Mouse (Mus musculus) midbrain, embryonic 16.5 days (tissue): Measurements from ENCODE around the gene Gm17359. TPM values are rescaled to one million over a fixed set of nuclear protein-coding genes. Genes with fewer than 3 reads are reported as not detected.

Source experiments
- ATAC-seq: fragments of 200-750 bp; cut with Nextera tagmentation; 2 replicates; pipeline ENCODE4 v1.8.0; 2017; ENCODE audit warnings: moderate TSS enrichment
- H3K27ac ChIP-seq: fragments of 300-500 bp; sonication (generic); 2 replicates; pipeline ENCODE4 v1.5.1; 2014; ENCODE audit warnings: mild to moderate bottlenecking, low read length, mixed read lengths
- H3K27me3 ChIP-seq: fragments of 300-500 bp; sonication (generic); 2 replicates; pipeline ENCODE4 v1.6.1; 2014; ENCODE audit warnings: low read depth, low read length, mixed read lengths; ENCODE audit not compliant: control insufficient read depth, insufficient read depth
- H3K36me3 ChIP-seq: fragments of 300-500 bp; sonication (generic); 2 replicates; pipeline ENCODE4 v1.6.1; 2014; ENCODE audit warnings: mild to moderate bottlenecking, low read length, moderate library complexity, mixed read lengths; ENCODE audit not compliant: control insufficient read depth, insufficient read depth
- H3K4me1 ChIP-seq: fragments of 300-500 bp; sonication (generic); 2 replicates; pipeline ENCODE4 v1.6.1; 2014; ENCODE audit warnings: mild to moderate bottlenecking, low read length, mixed read lengths; ENCODE audit not compliant: control insufficient read depth, insufficient read depth
- H3K4me2 ChIP-seq: fragments of 300-500 bp; sonication (generic); 2 replicates; pipeline ENCODE4 v1.6.1; 2014; ENCODE audit warnings: mild to moderate bottlenecking, low read length, mixed read lengths
- H3K4me3 ChIP-seq: fragments of 300-500 bp; sonication (generic); 2 replicates; pipeline ENCODE4 v1.5.1; 2014; ENCODE audit warnings: low read depth, mild to moderate bottlenecking, low read length, moderate library complexity, mixed read lengths
- H3K9ac ChIP-seq: fragments of 300-500 bp; sonication (generic); 2 replicates; pipeline ENCODE4 v1.6.1; 2014; ENCODE audit warnings: low read depth, low read length, mixed read lengths
- H3K9me3 ChIP-seq: fragments of 300-500 bp; sonication (generic); replicated peaks from 2 replicates; pipeline ENCODE4 v1.6.1; 2014; ENCODE audit warnings: mild to moderate bottlenecking, low read length, mixed read lengths; ENCODE audit not compliant: control insufficient read depth, poor library complexity, severe bottlenecking
- WGBS: fragments of 180-500 bp; shearing (Covaris S2); extraction: QIAGEN DNeasy Blood & Tissue Kit; methylation state at CpG from one replicate; pipeline ENCODE4 v1.1.7; 2014; 5-methylcytosine and 5-hydroxymethylcytosine counted together
- polyA plus RNA-seq: library from polyadenylated mRNA; unstranded; fragments of >200 nt; fragmentation: Nextera tagmentation; extraction: Ambion mirVana; gene quantifications from 2 replicates; pipeline ENCODE4 v1.2.1, GENCODE M21; 2015

Gm17359 gene
- polyA plus RNA-seq, 1 experiment from 2014 or later, result not detected

DNA sequence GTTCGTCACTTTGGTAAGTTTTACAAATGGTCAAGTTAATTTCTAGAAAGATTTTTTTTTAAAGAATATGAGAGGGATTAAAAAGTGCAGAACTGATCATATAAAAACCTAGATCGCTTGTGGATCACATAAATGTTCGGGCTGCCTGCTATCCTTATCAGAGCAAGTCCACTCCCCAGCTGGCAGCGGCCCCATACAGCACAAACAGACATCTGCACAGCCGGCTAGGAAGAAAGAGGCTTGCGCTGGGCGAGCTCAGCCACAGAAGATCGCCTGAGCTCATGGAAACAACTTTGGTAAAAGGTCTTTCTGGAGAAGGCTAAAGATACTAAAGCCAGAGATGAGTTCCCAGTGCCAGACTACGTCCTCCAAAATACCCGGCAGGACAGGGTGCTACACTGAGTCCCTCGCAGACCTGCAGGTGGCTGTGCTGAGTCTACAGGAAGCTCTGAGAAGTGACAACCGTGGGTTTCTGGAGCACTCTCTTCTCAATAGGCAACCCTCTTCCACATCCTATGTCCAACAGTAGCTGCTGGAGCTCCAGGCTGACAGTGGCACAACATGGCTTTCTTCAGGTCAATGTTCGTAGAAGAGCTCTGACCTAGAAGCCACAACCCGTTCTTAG lies 122.3 kb downstream of the Gm17359 start:
- WGBS, result 90% methylated on average over 14 of the region's 14 CpGs
- H3K4me1 ChIP-seq, result no peaks in the 10 kb centered on the region

DNA sequence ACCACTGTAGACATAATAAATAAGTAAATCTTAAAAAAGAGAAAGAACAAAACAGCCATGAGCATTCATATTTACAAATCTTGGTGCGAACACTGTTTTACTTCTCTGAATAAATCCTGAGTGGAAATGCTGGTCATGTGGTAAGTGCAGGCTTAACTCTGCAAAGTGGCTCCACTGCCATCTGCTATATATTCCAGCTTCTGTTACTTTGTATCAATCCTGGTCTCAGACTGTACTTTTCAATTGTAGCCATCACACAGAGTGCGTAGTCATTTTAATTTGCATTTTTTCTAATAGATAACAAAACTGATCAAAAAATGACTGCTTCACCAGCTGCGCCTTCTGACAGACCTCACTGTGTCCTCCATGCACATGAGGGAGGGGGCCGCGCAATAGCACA lies 133.0 kb downstream of the Gm17359 start:
- Histone ChIP-seq H3K9ac (no peak overlapping the region), H3K9me3 (no peaks in the 10 kb centered on the region), H3K4me2 (no peak overlapping the region), H3K36me3 (peaks cover 10% of the 10 kb centered on the region; the same call in 1 of the 2 replicates), H3K4me3 (no peak overlapping the region), H3K27me3 (no peaks in the 10 kb centered on the region), H3K27ac (no peak overlapping the region), H3K4me1 (no peaks in the 10 kb centered on the region)
- ATAC-seq, result no peak
- 98% methylated on average over 5 of the region's 5 CpGs for WGBS

More for the DNA sequence above, 122.3 kb downstream of the Gm17359 start:
- H3K9ac ChIP-seq, result no peak overlapping the region
- no peak overlapping the region for H3K4me3 ChIP-seq
- H3K4me2 ChIP-seq, result no peak overlapping the region
- H3K36me3 ChIP-seq, result peaks cover 22% of the 10 kb centered on the region
- no peak overlapping the region for H3K27ac ChIP-seq
- no peaks in the 10 kb centered on the region for H3K9me3 ChIP-seq
- no peak for ATAC-seq
- no peaks in the 10 kb centered on the region for H3K27me3 ChIP-seq

DNA sequence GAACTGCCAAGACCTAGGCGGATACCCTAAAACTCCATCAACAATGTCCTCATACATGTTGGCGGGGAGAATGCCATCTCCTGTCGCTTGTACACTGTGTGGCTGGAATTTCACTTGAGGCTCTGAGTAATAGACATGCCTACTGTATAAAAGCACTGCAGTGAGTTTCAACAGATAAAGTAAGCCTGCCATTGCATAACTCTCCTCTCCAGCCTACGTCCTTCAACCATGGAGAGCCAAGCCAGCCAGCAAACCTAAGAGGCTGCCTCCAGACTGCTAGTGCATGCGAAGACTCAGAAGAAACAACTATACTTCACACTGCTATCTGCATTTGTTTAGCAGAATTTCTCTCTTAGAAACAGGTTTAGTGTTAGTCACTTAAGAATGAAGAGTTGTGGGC lies 135.9 kb downstream of the Gm17359 start:
- H3K4me2 ChIP-seq, result no peak overlapping the region
- WGBS, result 92% methylated on average over 5 of the region's 5 CpGs
- ATAC-seq, result no peak
- no peak overlapping the region for H3K27ac ChIP-seq
- no peaks in the 10 kb centered on the region for H3K9me3 ChIP-seq
- peaks cover 8% of the 10 kb centered on the region; the same call in 1 of the 2 replicates for H3K4me1 ChIP-seq
- H3K27me3 ChIP-seq, result no peaks in the 10 kb centered on the region
- H3K4me3 ChIP-seq, result no peak overlapping the region
- no peak overlapping the region for H3K9ac ChIP-seq
- H3K36me3 ChIP-seq, result peaks cover 6% of the 10 kb centered on the region; the same call in 1 of the 2 replicates

DNA sequence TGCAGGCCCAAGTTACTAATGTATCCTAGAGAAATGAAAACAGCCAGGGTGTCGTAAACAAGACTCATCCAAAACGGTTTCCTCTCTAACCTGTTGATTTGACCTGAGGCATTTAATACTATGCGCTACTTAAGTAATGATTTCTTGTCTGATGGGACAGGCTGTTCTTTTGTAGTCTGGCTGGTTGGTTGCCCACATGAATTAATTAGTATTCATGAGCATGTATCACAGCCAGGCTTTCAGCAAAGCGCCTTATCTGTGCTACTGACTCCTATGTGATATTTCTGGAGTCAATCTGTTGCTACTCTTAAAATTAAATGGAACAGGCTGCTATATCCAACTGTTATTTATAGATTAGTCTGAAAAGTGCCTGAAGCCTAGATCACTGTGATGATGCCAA lies 138.4 kb downstream of the Gm17359 start:
- Histone ChIP-seq H3K4me2 (no peak overlapping the region), H3K27ac (no peak overlapping the region), H3K4me3 (no peak overlapping the region), H3K9ac (no peak overlapping the region), H3K4me1 (peaks cover 8% of the 10 kb centered on the region; the same call in 1 of the 2 replicates), H3K27me3 (no peaks in the 10 kb centered on the region), H3K9me3 (no peaks in the 10 kb centered on the region), H3K36me3 (peaks cover 6% of the 10 kb centered on the region)
- peak; percentile 77 for ATAC-seq
- WGBS, result 30% methylated on average over 4 of the region's 4 CpGs

DNA sequence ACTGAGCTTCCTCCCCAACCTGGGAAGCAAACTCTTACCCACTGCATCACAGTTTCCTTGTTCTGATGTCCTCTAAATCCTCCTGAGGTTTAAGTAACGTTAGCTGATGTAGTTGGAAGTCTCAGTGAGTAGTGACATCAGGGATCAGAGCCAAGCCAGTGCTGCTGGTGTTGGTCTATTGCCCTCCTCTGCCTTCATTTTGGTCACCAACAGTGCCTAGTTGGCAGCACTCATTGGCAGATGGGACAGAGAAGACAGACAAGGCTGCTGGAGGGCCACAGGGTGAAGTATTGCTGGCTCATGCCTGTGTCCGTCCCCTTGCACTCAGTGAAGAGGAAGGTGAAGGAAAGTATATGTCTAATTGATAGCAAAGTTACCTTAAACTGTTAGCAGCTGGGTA lies 139.5 kb downstream of the Gm17359 start:
- H3K27ac ChIP-seq, result no peak overlapping the region
- no peaks in the 10 kb centered on the region for H3K9me3 ChIP-seq
- 87% methylated on average over 2 of the region's 2 CpGs for WGBS
- ATAC-seq, result no peak
- no peak overlapping the region for H3K4me3 ChIP-seq
- H3K4me2 ChIP-seq, result no peak overlapping the region
- no peak overlapping the region for H3K9ac ChIP-seq
- H3K36me3 ChIP-seq, result peaks cover 8% of the 10 kb centered on the region
- H3K27me3 ChIP-seq, result no peaks in the 10 kb centered on the region
- H3K4me1 ChIP-seq, result peaks cover 8% of the 10 kb centered on the region; the same call in 1 of the 2 replicates

DNA sequence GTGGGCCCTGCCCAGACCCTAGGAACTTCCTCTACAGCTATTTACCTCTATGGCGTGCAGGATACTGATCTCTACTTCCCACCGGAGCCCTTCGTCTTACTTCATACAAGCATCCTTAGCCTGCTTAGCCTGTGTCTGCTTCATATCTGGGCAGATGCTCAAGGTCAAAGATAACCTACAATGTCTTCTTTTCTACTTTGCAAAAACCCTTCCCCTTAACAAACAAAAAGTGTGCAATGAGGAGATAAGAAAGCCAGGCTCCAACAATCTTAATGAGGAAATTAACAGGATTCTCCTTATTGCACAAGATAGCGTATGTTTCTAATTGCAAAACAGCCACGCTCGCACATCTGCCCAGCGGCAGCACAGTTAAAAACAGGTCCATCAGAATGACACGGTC lies 141.9 kb downstream of the Gm17359 start:
- H3K27me3 ChIP-seq, result no peaks in the 10 kb centered on the region
- no peak overlapping the region for H3K27ac ChIP-seq
- ATAC-seq, result no peak
- no peak overlapping the region for H3K4me3 ChIP-seq
- WGBS, result 92% methylated on average over 8 of the region's 8 CpGs
- H3K9me3 ChIP-seq, result no peaks in the 10 kb centered on the region; the same call in 1 of the 2 replicates
- peaks cover 12% of the 10 kb centered on the region for H3K36me3 ChIP-seq
- H3K4me1 ChIP-seq, result peaks cover 8% of the 10 kb centered on the region; the same call in 1 of the 2 replicates
- H3K9ac ChIP-seq, result no peak overlapping the region
- H3K4me2 ChIP-seq, result no peak overlapping the region

DNA sequence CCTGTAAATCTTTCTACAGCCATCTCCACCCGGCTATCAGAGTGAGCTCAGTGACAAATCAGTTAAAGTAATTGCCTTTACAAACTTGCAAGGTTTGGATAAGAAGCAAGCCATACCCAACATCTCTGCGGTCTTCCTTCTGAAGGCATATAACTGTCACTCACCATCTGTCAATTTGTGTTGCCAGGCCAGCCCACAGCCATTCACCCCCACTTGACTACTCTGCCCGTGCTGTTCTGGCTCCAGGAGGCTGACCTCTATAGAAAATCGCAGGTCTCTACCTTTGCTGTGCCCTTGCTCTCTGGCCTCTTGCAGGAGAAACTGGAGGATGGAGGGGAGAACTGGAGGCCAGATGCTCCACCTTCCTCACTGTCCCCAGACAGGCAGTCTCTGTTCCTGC lies 142.4 kb downstream of the Gm17359 start:
- Histone ChIP-seq H3K27ac (no peak overlapping the region), H3K4me1 (peaks cover 8% of the 10 kb centered on the region; the same call in 1 of the 2 replicates), H3K4me2 (no peak overlapping the region), H3K4me3 (no peak overlapping the region), H3K9me3 (no peaks in the 10 kb centered on the region; the same call in 1 of the 2 replicates), H3K36me3 (peaks cover 12% of the 10 kb centered on the region), H3K9ac (no peak overlapping the region), H3K27me3 (no peaks in the 10 kb centered on the region)
- no peak for ATAC-seq
- WGBS, result 86% methylated on average over 4 of the region's 4 CpGs

DNA sequence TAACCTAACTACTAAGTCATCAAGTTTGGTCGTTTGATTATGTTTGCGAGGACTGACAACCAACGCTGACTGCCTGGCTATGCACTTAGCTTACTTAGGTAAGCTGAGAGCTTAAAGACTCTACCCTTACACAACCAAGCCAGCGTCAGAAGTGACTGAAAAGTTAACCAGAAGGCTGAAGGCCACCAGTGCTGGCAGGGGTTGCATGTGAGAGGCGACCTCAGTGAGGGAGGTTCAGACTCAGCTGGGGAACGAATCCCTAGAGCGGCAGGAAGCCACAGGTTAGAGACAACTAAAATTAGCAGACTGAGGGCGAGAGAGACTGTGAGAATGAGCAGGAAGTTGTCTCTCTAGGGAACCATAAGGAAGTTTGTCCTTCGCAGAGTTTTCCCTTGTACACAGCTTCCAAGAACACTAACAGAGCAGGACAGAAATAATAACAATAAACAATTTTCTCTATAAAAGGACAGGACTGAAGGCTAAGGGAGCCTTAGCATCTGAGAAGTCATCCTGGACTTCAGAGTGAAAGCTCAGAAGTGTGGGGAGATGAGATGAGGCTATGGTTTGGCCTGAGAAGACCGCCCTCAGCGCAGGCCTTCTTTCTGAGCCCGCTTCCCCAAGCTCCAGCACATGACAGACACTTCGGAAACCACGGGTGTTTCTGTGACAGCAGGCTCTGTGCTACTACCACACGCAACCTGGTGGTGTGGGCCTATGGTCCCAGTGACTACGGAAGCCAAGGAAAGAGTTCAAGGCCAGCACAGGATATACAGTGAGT lies 148.0 kb downstream of the Gm17359 start:
- ATAC-seq, result no peak
- WGBS, result 95% methylated on average over 16 of the region's 16 CpGs
- H3K36me3 ChIP-seq, result peaks cover 26% of the 10 kb centered on the region

DNA sequence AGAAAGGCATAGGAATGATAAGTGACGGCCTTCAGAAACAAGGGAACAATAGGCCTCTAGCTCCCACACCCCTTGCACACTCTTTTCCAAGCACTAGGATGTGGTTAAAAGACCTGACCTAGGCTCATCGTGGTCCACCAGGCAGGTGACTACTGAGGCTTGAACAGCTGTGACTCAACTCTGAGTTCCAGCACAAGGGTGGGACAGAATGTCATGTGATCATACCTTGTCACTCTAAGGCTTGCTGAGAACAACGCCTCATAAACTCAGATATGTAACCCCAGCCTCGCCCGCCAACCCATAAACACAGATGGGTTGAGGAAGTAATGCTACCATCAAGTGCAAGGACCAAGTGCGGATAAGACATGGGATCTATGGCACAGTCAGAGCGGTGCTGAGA lies 151.6 kb downstream of the Gm17359 start:
- no peak overlapping the region for H3K27ac ChIP-seq
- ATAC-seq, result no peak
- 94% methylated on average over 7 of the region's 7 CpGs for WGBS
- H3K4me3 ChIP-seq, result no peak overlapping the region
- H3K4me2 ChIP-seq, result no peak overlapping the region
- no peak overlapping the region for H3K9ac ChIP-seq
- H3K36me3 ChIP-seq, result peaks cover 23% of the 10 kb centered on the region
- no peaks in the 10 kb centered on the region; the same call in 1 of the 2 replicates for H3K9me3 ChIP-seq
- no peaks in the 10 kb centered on the region for H3K4me1 ChIP-seq
- no peaks in the 10 kb centered on the region for H3K27me3 ChIP-seq

More for the DNA sequence above, 148.0 kb downstream of the Gm17359 start:
- Histone ChIP-seq H3K27ac (no peak overlapping the region), H3K9me3 (no peaks in the 10 kb centered on the region; the same call in 1 of the 2 replicates), H3K4me1 (no peaks in the 10 kb centered on the region), H3K4me2 (no peak overlapping the region), H3K27me3 (no peaks in the 10 kb centered on the region), H3K4me3 (no peak overlapping the region), H3K9ac (no peak overlapping the region)
